Mouse (Mus musculus) embryonic stem cell, embryonic (primary cell): ENCODE measurements at regions not wholly inside any gene's neighbourhood (a gene's known extent, or its start where the extent isn't known, plus 50 kb on each side); places are given as distances from the start of the nearest gene placed in this dataset.

Source experiments
- CTCF ChIA-PET, 4 experiments: fragments of 300-600 bp in 2 of 4; fragments of 350-600 bp in 2 of 4; sonication (Branson Sonifier 250); formaldehyde crosslinking; loops; one replicate each; lab custom pipeline; 2022; ENCODE audit warnings: inconsistent platforms in 2 of 4; lab: Charles Lee
- POLR2A ChIA-PET, 4 experiments: fragments of 300-600 bp in 2 of 4; fragments of 350-600 bp in 2 of 4; sonication (Branson Sonifier 250); formaldehyde crosslinking; loops; one replicate each; lab custom pipeline; 2022; ENCODE audit warnings: antibody characterized with exemption in 4 of 4, inconsistent platforms in 1 of 4; lab: Charles Lee

DNA sequence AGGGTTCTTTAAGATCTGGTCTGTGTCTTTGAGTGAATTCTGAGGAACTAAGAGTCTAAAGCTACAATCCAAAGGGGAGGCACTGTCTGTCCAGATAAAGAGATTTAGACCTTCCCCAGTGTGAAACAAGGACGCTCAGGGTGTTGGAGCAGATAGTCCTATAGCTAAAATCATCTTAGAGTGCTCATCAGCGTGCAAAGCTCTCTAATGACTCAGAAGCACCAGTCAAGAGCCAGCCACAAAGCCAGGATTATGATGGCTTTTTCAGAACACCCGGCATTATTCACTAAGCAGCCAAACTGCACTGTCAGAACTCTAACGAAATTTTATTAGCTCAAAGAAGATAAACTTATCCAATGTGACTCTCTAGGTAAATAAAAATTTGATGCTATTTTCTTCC is 138.1 kb downstream of the Ice1 start:
- ChIA-PET CTCF (interaction anchor here in 3 of 4 experiments (0.6 to 1.2 kb wide), 3 partner anchors 11 to 728 kb away, joined by 4 to 5 read pairs (median 4); no protein-coding TSS in a partner anchor), POLR2A (no interaction called here)
